Mouse (Mus musculus) A20 (cell line): ENCODE data around the gene Pank2.
"Not testable (repeated sequence)": the region's sequence is repeated elsewhere in the genome, so short reads cannot be mapped to it uniquely, and the experiment has no call there.

Source experiments
- DNase-seq: peaks from one replicate; pipeline ENCODE4 v3.0.0-alpha.2; 2011; ENCODE audit warnings: low read depth, low spot score

Pank2 gene

GRCm38 (mm10) chr2:131262213-131262672 is at the start of gene Pank2:
Gene Pank2 (plus strand): TSS chr2:131262495.
- peak; percentile 98 for DNase-seq

DNA sequence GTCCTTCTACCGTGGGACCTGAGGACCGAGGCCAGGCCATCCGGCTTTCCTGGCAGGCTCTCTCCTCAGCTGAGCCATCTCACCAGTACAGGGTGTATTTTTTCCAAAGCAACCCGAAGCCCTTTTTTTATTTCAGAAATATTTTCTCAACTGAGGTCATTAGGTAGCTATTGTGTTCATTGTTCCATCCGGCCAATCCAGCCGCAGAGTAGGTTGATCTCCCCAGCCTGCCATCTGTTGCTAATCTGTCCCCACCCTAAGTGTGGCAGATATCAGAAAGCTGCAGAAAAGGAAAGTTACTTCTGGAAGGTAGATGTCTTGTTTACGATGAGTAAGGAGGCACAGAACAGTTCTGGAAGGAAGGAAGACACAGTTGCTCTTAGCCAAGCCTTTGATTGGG is 48.5 kb upstream of the Pank2 start:
- DNase-seq, result no peak

- DNase-seq, result no peak
These were observed 46.1 kb upstream of the Pank2 start for GRCm38 (mm10) chr2:131215941-131216858.

DNA sequence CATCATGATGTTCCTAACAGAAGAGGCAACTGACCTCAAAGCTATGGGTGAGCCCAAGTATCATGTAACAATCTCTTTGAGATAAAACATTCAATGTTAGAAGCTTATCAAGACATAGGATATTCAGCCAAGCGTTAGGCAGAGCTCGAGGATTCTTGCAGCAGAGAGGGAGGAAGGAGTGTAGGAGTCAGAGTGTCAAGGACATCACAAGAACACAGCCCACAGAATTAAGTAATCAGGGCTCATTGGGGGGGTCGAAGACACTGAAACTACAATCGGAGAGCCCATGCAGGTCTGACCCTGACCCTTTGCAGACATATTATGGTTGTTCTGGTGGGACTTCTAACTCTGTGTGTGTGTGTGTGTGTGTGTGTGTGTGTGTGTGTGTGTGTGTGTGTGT is 42.3 kb upstream of the Pank2 start:
- DNase-seq, result no peak

GRCm38 (mm10) chr2:131221853-131222515 is 40.3 kb upstream of the Pank2 start:
- DNase-seq, result no peak

GRCm38 (mm10) chr2:131222562-131222961 is 39.7 kb upstream of the Pank2 start:
- no peak for DNase-seq

DNA sequence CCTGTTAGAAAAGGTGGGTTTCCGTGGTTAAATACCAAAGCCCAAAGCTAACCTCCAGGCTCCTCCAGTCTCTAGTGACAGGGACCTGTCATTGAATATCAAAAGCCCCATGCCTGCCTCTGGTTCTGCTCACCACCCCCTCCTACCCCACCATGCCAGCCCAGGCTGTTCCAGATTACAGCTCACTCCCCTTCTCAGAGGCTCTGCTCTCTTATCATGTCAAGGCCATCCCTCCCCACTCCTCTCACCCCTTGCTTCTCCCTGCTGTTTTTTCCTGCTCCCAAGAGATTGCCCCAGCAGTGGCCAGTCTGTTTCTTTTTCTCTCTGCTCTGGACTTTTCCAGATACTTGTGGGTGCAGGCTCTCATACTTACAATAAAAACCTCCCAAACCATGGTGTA is 38.7 kb upstream of the Pank2 start:
- no peak for DNase-seq

DNA sequence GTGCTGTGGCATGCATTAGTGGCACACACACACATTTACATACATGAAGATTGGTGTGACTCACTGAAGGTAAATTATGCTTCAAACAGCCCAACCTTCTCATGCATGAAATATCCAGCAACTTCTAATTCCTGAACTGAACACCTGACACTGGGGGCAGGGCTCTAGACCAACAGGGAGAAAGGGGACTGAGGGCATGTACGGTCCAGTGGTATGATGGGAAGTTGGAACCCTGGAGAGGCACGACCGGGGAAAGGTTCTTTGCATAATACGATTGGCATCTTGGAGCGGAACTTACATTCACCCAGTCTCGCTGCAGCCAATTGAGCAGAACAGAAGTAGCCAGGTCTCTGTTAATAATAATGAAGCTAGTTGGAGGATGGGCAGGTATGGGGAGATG is 37.1 kb upstream of the Pank2 start:
- peak; percentile 30 for DNase-seq

- DNase-seq, result not testable (repeated sequence)
These were observed 35.6 kb upstream of the Pank2 start for GRCm38 (mm10) chr2:131226669-131227068.

- DNase-seq, result no peak
These were observed 35.1 kb upstream of the Pank2 start for GRCm38 (mm10) chr2:131227243-131227642.

- DNase-seq, result peak; percentile 92
These were observed 29.7 kb upstream of the Pank2 start for GRCm38 (mm10) chr2:131232558-131232957.

- DNase-seq, result peak; percentile 99
These were observed 28.8 kb upstream of the Pank2 start, which contains the start of gene Mavs for GRCm38 (mm10) chr2:131233307-131234126. Gene Mavs (plus strand): TSS chr2:131234063.

GRCm38 (mm10) chr2:131234127-131234650 is 28.1 kb upstream of the Pank2 start:
- no peak for DNase-seq

GRCm38 (mm10) chr2:131234970-131235635 is 27.2 kb upstream of the Pank2 start:
- DNase-seq, result peak; percentile 85

- no peak for DNase-seq
These were observed 20.1 kb upstream of the Pank2 start for GRCm38 (mm10) chr2:131242180-131242579.

- DNase-seq, result no peak
These were observed 19.4 kb upstream of the Pank2 start for GRCm38 (mm10) chr2:131242929-131243328.

- peak; percentile 82 for DNase-seq
These were observed 8.5 kb upstream of the Pank2 start for GRCm38 (mm10) chr2:131253681-131254328.

DNA sequence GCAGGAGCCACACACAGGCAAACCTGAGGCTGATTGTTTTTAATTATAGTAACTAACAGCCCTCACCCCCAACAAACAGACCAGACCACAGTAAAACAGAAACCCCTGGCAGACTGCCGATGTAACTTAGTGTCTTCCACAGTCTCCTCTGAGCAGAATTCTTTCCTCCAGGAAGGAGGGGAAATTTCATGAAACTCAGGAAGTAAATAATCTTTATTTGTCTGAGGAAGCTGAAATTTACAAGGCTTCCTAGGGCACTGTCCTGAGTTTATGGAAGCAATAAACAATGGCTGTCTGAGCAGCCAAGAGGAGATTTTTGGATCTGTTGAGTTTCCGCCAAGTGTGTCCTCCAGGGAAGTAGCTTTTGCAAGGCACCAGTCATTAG is 8.0 kb upstream of the Pank2 start:
- no peak for DNase-seq

GRCm38 (mm10) chr2:131255738-131256137 is 6.6 kb upstream of the Pank2 start:
- peak; percentile 48 for DNase-seq

- peak; percentile 27 for DNase-seq
These were observed 3.6 kb upstream of the Pank2 start for GRCm38 (mm10) chr2:131258693-131259092.
